Mouse (Mus musculus) myocyte (in vitro differentiated cells): ENCODE measurements around the gene Nrf1. TPM values are rescaled to one million over a fixed set of nuclear protein-coding genes. Genes with fewer than 3 reads are reported as not detected.

Experiments
- H3K27me3 ChIP-seq: one replicate; pipeline ENCODE4 v1.6.1; 2011; ENCODE audit not compliant: control insufficient read depth, insufficient read depth, insufficient read length
- H3K36me3 ChIP-seq: one replicate; pipeline ENCODE4 v1.6.1; 2011; ENCODE audit not compliant: control insufficient read depth, insufficient read depth
- H3K4me2 ChIP-seq: one replicate; pipeline ENCODE4 v1.6.1; 2011; ENCODE audit warnings: low read depth, control low read depth
- H3K4me3 ChIP-seq: one replicate; pipeline ENCODE4 v1.5.1; 2011; ENCODE audit warnings: mild to moderate bottlenecking, control low read depth, moderate library complexity
- H3K79me2 ChIP-seq: one replicate; pipeline ENCODE4 v1.6.1; 2011; ENCODE audit not compliant: control insufficient read depth, insufficient read depth
- H3ac ChIP-seq: one replicate; pipeline ENCODE4 v1.6.1; 2011; ENCODE audit not compliant: control insufficient read depth, insufficient read length
- CEBPB ChIP-seq: IDR thresholded peaks from 2 replicates; pipeline ENCODE4 v1.6.1; 2011; ENCODE audit warnings: mild to moderate bottlenecking, moderate library complexity; ENCODE audit not compliant: poor library complexity, insufficient read depth, severe bottlenecking
- E2F4 ChIP-seq: IDR thresholded peaks from one replicate; pipeline ENCODE4 v1.6.1; 2011; ENCODE audit warnings: mild to moderate bottlenecking, control low read depth, moderate library complexity; ENCODE audit not compliant: insufficient read depth
- MAX ChIP-seq: IDR thresholded peaks from one replicate; pipeline ENCODE4 v1.6.1; 2011; ENCODE audit warnings: low read depth, mild to moderate bottlenecking, control low read depth
- MYOD1 ChIP-seq, 3 experiments: IDR thresholded peaks; one replicate each; pipeline ENCODE4 v1.6.1; 2011; ENCODE audit warnings: control low read depth in 2 of 3, low read depth in 2 of 3, mild to moderate bottlenecking in 2 of 3, moderate library complexity in 1 of 3; ENCODE audit not compliant: insufficient read length in 2 of 3, control insufficient read depth in 1 of 3
- MYOG ChIP-seq, 3 experiments: IDR thresholded peaks; one replicate each; pipeline ENCODE4 v1.6.1; 2011; ENCODE audit warnings: control low read depth in 2 of 3, low read depth in 2 of 3, mild to moderate bottlenecking in 2 of 3; ENCODE audit not compliant: insufficient read length in 2 of 3, control insufficient read depth in 1 of 3, insufficient read depth in 1 of 3
- POLR2A ChIP-seq: IDR thresholded peaks from one replicate; pipeline ENCODE4 v1.6.1; 2011; ENCODE audit warnings: low read depth, mild to moderate bottlenecking, control low read depth, moderate library complexity; ENCODE audit not compliant: insufficient read length
- POLR2AphosphoS2 ChIP-seq: IDR thresholded peaks from one replicate; pipeline ENCODE4 v1.6.1; 2011; ENCODE audit warnings: low read depth, control low read depth; ENCODE audit not compliant: insufficient read length
- REST ChIP-seq: IDR thresholded peaks from one replicate; pipeline ENCODE4 v1.6.1; 2011; ENCODE audit warnings: mild to moderate bottlenecking, control low read depth, moderate library complexity; ENCODE audit not compliant: insufficient read depth, insufficient read length
- SRF ChIP-seq: IDR thresholded peaks from one replicate; pipeline ENCODE4 v1.6.1; 2011; ENCODE audit warnings: low read depth; ENCODE audit not compliant: control insufficient read depth, insufficient read length
- TCF12 ChIP-seq: IDR thresholded peaks from one replicate; pipeline ENCODE4 v1.6.1; 2011; ENCODE audit warnings: mild to moderate bottlenecking, control low read depth; ENCODE audit not compliant: poor library complexity, insufficient read depth, severe bottlenecking
- TCF3 ChIP-seq: IDR thresholded peaks from one replicate; pipeline ENCODE4 v1.6.1; 2011; ENCODE audit warnings: low read depth, control low read depth; ENCODE audit not compliant: insufficient read length
- USF1 ChIP-seq: IDR thresholded peaks from one replicate; pipeline ENCODE4 v1.6.1; 2011; ENCODE audit warnings: low read depth, mild to moderate bottlenecking, control low read depth, moderate library complexity
- polyA plus RNA-seq: library from polyadenylated mRNA; unstranded; fragments of >200 nt; fragmentation: generic; extraction: Trizol; gene quantifications from one replicate; pipeline ENCODE4 v1.2.1, GENCODE M21; 2012; ENCODE audit warnings: missing spikeins

Gene Nrf1
- polyA plus RNA-seq, 1 experiment = 26.8 TPM

DNA sequence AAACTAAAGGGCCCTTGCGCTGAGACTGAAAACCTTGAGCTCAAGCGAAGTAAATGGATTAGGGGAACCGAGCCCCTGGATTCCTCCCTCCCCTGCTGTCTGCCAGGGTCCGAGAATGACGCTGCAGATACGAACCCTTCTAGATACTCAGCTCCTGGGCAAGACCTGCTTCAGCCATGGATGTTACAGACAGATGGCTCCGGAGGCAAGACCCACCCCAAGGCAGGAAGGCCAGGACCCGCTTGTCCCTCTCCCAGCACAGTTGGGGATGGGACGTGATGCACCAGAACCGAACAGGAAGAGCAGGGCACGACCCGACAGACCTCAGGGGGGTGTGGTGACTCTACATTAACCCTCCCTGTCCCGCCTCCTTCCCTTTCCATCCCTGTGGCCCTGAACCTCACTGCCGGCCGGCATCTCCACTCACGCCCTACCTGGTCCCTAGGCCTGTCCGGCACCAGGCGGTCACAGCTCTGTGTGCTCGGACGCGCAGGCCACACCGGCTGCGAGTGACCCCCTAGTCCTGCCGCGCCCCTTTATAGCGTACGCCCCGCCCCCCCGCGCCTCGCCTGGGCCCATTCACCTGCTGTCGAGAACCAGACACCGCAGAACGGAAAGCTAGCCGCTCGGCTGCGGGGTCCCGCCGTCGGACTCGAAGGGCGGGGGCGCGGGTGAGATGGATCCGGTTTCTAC is 127.6 kb downstream of the Nrf1 start:
- TF ChIP-seq POLR2AphosphoS2 (no peak), REST (no peak), MYOG (IDR thresholded peaks at IDR 0.05; ENCODE audit: control insufficient read depth in 1 of 3, insufficient read depth in 1 of 3, insufficient read length in 2 of 3, low read depth in 2 of 3) (no peak)
- peak overlapping the region; percentile 77 for H3K4me2 ChIP-seq
- no peaks in the 10 kb centered on the region for H3K36me3 ChIP-seq
- H3K79me2 ChIP-seq = peaks cover 5% of the 10 kb centered on the region
- peak overlapping the region; percentile 48 for H3K4me3 ChIP-seq
- peaks cover 27% of the 10 kb centered on the region for H3K27me3 ChIP-seq
- H3ac ChIP-seq = no peak overlapping the region

DNA sequence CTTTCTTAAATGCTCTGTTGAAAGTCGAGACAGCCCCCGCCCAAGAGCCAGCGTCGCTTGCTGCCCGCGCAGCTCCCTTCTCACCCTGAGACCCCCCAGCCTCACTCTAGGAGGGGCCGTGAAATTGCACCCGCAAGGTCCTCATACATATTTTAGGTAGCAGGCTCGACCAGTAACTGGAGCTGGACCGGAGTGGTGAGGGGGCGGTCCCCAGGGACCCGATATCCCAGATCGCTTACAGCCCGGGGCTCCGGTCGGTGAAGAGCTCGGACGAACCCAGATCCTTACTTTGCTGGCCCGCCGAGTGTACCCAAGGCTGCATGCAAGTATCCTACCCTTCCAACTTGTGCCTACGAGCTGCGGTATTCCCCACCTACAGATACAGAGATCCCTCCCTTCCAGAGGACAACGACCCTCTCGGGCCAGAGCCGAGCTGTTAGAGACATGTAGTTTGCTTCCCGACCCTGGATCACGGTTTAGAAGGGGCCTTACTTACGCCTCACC is 128.2 kb downstream of the Nrf1 start:
- Histone ChIP-seq H3K4me2 (no peak overlapping the region), H3ac (no peak overlapping the region), H3K4me3 (no peak overlapping the region), H3K27me3 (peaks cover 27% of the 10 kb centered on the region), H3K79me2 (peaks cover 5% of the 10 kb centered on the region), H3K36me3 (no peaks in the 10 kb centered on the region)
- TF ChIP-seq POLR2A (no peak), TCF3 (no peak), REST (no peak), E2F4 (no peak), POLR2AphosphoS2 (no peak), CEBPB (no peak)

DNA sequence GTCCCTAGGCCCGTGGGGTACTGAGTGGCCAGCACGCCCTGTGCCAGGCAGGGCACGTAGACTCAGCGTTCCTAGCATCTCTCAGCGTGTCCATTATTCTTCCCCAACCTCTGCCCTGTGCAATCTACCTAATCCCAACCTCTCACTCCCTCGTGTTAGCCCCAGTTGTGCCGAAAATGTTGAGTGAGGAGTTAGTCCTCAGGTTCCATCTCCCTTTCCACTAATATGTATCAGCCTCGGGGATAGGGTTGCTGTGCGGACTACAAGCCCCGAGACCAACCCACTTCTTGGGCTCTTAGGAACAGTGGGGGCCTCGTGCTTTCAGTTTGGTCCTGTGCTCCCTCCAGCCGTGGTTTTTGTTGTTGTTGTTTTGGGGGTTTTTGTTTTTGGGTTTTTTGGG is 128.7 kb downstream of the Nrf1 start:
- Histone ChIP-seq H3K4me2 (no peak overlapping the region), H3K27me3 (peaks cover 30% of the 10 kb centered on the region), H3K4me3 (no peak overlapping the region), H3K36me3 (no peaks in the 10 kb centered on the region), H3ac (no peak overlapping the region), H3K79me2 (peaks cover 5% of the 10 kb centered on the region)
- TF ChIP-seq REST (no peak), SRF (no peak), TCF3 (no peak), TCF12 (no peak), POLR2AphosphoS2 (no peak), E2F4 (no peak), MYOD1 (IDR thresholded peaks at IDR 0.05; ENCODE audit: control insufficient read depth in 1 of 3, insufficient read length in 2 of 3, low read depth in 2 of 3) (no peak), USF1 (no peak), CEBPB (no peak), MAX (no peak), MYOG (IDR thresholded peaks at IDR 0.05; ENCODE audit: control insufficient read depth in 1 of 3, insufficient read depth in 1 of 3, insufficient read length in 2 of 3, low read depth in 2 of 3) (no peak), POLR2A (no peak)

DNA sequence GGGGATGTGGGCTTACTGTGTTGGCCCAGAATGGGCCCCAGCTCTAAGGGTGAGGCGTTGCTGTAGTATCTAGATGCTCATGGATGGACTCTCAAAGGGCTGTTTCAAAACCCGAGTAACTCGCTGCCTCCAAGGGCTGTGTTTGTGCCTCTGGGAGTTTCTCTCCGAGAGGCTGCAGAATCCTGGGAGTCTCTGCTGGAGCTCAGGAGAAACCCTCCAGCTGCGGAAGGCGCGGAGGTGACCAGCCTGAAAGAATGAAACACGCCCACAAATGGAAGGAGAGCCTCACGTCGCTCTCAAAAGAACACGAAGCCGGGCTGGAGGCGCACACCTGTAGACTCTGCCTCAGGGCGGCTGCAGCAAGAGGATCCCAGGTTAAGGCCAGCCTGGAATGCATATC is 129.5 kb downstream of the Nrf1 start:
- H3K27me3 ChIP-seq = peaks cover 33% of the 10 kb centered on the region
- TF ChIP-seq POLR2AphosphoS2 (no peak), REST (no peak), POLR2A (no peak), MYOG (IDR thresholded peaks at IDR 0.05; ENCODE audit: control insufficient read depth in 1 of 3, insufficient read depth in 1 of 3, insufficient read length in 2 of 3, low read depth in 2 of 3) (no peak), TCF12 (no peak), CEBPB (no peak), TCF3 (no peak), SRF (no peak), E2F4 (no peak), USF1 (no peak), MYOD1 (IDR thresholded peaks at IDR 0.05; ENCODE audit: control insufficient read depth in 1 of 3, insufficient read length in 2 of 3, low read depth in 2 of 3) (no peak), MAX (no peak)
- no peak overlapping the region for H3ac ChIP-seq
- no peak overlapping the region for H3K4me2 ChIP-seq
- no peaks in the 10 kb centered on the region for H3K36me3 ChIP-seq
- H3K4me3 ChIP-seq = no peak overlapping the region
- H3K79me2 ChIP-seq = peaks cover 3% of the 10 kb centered on the region

DNA sequence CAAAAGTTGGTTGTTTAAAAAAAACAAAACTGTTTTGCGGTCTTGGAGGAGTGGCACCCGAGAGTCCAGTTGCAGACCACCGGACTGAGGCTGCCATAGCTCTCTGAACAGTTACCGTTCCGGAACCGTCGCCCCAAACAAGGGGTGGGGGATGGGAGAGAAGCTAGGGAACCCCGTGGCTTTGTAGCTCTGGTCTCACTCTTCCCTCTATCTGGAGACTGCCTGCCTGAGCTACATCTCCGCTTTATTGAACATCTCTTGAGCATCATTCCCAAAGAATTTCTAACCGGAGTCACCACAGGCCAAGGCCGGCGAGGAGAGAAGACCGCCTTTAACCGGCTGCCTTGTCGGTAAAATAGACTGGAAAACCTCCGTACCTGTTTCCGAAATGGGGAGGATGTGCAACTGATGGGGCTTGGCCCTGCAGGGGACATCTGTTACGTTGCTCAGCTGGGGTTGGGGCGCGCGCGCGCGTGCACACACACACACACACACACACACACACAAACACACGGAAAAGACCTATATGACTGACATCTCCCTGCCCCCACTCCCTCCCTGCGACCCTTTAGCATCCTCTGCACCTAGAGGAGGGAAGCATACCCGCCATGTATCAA is 130.3 kb downstream of the Nrf1 start:
- TF ChIP-seq USF1 (no peak), MYOG (IDR thresholded peaks at IDR 0.05; ENCODE audit: control insufficient read depth in 1 of 3, insufficient read depth in 1 of 3, insufficient read length in 2 of 3, low read depth in 2 of 3) (no peak), MYOD1 (IDR thresholded peaks at IDR 0.05; ENCODE audit: control insufficient read depth in 1 of 3, insufficient read length in 2 of 3, low read depth in 2 of 3) (no peak), POLR2A (no peak), SRF (no peak), E2F4 (no peak), TCF12 (no peak), CEBPB (no peak), REST (no peak), POLR2AphosphoS2 (no peak), MAX (no peak), TCF3 (no peak)
- Histone ChIP-seq H3K36me3 (no peaks in the 10 kb centered on the region), H3K79me2 (no peaks in the 10 kb centered on the region), H3K4me3 (no peak overlapping the region), H3K27me3 (peaks cover 40% of the 10 kb centered on the region), H3ac (no peak overlapping the region), H3K4me2 (no peak overlapping the region)
